Mouse (Mus musculus) stomach, postnatal 0 days (tissue): ENCODE data around the gene Phc3.

Experiments used
- CTCF ChIP-seq: IDR thresholded peaks from 2 replicates; pipeline ENCODE4 v1.5.1; 2016; ENCODE audit warnings: antibody characterized with exemption, low read depth, mild to moderate bottlenecking, moderate library complexity
- EP300 ChIP-seq: optimal IDR thresholded peaks from 2 replicates; pipeline ENCODE3; 2016; ENCODE audit warnings: antibody characterized with exemption

DNA sequence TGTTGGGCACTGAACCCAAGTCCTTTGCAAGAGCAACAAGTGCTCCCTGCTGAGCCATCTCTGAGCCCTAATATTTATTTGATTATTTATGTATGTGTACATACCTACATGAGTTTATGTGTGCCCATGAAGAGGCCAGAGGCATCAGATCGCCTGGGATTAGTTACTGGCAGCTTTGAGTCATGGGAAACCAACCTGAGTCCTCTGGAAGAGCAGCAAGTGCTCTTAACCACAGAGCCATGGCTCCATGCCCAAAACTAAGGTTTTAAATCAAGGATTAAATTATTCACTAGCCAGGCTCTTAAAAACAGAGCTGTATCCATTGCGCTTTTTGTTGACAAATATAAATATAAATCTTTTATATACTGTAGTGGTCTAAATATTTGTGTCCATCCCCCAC lies 45.2 kb upstream of the Phc3 start:
- TF ChIP-seq CTCF, result no peak
- TF ChIP-seq EP300, result no peak
